In the genomic region with DNA sequence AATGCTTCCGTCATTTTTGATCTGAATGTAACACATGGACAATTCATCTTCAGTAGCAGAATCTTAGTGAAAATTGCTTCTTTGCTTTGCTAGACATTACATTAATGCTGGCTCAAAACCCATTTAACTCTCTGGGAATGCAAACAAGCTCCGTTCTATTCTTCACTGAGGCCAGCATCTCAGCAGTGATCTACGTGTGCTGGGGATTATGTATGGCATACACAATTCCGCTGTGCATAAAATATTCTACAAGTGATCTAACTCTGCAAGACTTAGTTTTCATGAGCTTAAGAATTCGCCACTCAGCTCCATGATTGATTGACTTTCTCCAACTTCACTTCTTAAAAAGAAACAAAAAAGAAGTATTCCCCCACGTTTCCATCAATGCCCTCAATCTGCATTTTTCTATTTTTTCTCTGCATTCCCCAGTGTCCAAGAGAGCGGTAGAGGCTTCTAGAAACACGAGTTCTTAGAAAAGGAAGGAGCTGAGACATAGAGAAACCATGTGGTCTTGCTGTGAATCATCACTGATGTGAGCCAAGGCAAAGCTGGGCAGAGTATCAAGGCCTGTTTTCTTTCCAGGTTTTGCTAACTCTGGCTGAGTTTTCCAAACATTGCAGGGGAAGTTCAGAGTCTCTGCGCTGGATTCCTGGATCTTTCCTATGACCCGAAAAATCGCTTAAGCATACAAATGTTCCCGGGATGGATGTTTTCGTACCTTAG, we compare ENCODE assay signal across 9 mouse cellular contexts. TPM values are rescaled to one million over a fixed set of nuclear protein-coding genes. Genes with fewer than 3 reads are reported as not detected.
A peak's percentile ranks its signal among the peaks of the same experiment; 100 is the strongest.
DNase-seq lines count a peak whose midpoint lies in the region; ATAC-seq and TF ChIP-seq lines count a peak whose summit lies in the region.
"Had no signal": no experiment of that assay in that cellular context is flagged by ENCODE, and none has a peak within 500 bp of the region (broad histone marks: within the 10 kb centered on the region; RNA-seq: fewer than 3 reads in every experiment).

No protein-coding gene starts in this region.

- ATAC-seq in forebrain, postnatal 0 days, result peak; percentile 76
- ATAC-seq in inflammation-experienced regulatory T-cells, adult 6 months, result no peak
- no peak for ATAC-seq in liver, embryonic 11.5 days (replicated peaks; ENCODE audit: low FRiP score)

- 0 out of 2 replicates have a peak overlapping the region, but pooled peaks have one; percentile 3 for H3K4me2 ChIP-seq in forebrain, postnatal 0 days (ENCODE audit: low read depth)
- no peak overlapping the region for H3K4me2 ChIP-seq in liver, embryonic 11.5 days
- H3K4me2 ChIP-seq: neural tube, embryonic 13.5 days had no signal

- no peaks in the 10 kb centered on the region for H3K36me3 ChIP-seq in forebrain, postnatal 0 days (ENCODE audit: insufficient read depth)
- no peaks in the 10 kb centered on the region for H3K36me3 ChIP-seq in liver, embryonic 11.5 days (ENCODE audit: control insufficient read depth, insufficient read depth, low read length)
- H3K36me3 ChIP-seq: neural tube, embryonic 13.5 days had no signal

- peak; percentile 90 for DNase-seq in Muller cell, postnatal 12 days (ENCODE audit: inconsistent ontology term)
- DNase-seq in adrenal gland, postnatal 14 days, result peak; percentile 73
- peak; percentile 87 for DNase-seq in forebrain, postnatal 0 days
- DNase-seq in heart, postnatal 36 days, result peak; percentile 76 to 79
- peak; percentile 40 to 57 for DNase-seq in layer of hippocampus, postnatal 36 days
- peak; percentile 68 for DNase-seq in ovary, adult 18-20 months (ENCODE audit: low spot score)
- DNase-seq in liver, embryonic 11.5 days (ENCODE audit: low spot score), result no peak

- intact Hi-C loops in heart, postnatal 36 days (cut with DNase I), result no loop called here

- no peaks in the 10 kb centered on the region for H3K9me3 ChIP-seq in forebrain, postnatal 0 days (ENCODE audit: low read length)
- H3K9me3 ChIP-seq in liver, embryonic 11.5 days (ENCODE audit: control insufficient read depth, low read length), result no peaks in the 10 kb centered on the region
- H3K9me3 ChIP-seq: neural tube, embryonic 13.5 days had no signal

- H3K4me1 ChIP-seq in forebrain, postnatal 0 days (ENCODE audit: insufficient read depth), result no peaks in the 10 kb centered on the region
- H3K4me1 ChIP-seq in liver, embryonic 11.5 days (replicated peaks; ENCODE audit: control insufficient read depth, insufficient read depth, low read length), result no peaks in the 10 kb centered on the region

- TF ChIP-seq CTCF in forebrain, postnatal 0 days (IDR thresholded peaks at IDR 0.05; ENCODE audit: low read depth), result no peak

- no peak overlapping the region for H3K27ac ChIP-seq in forebrain, postnatal 0 days (ENCODE audit: low read depth, low read length)
- H3K27ac ChIP-seq in liver, embryonic 11.5 days (ENCODE audit: low read depth, low read length), result no peak overlapping the region
- H3K27ac ChIP-seq: neural tube, embryonic 13.5 days had no signal

- WGBS in forebrain, postnatal 0 days, result 27% methylated on average over 13 of the region's 13 CpGs
- 76% methylated on average over 13 of the region's 13 CpGs for WGBS in liver, embryonic 11.5 days

- H3K4me3 ChIP-seq in forebrain, postnatal 0 days (ENCODE audit: low read depth, low read length), result no peak overlapping the region
- H3K4me3 ChIP-seq in liver, embryonic 11.5 days (ENCODE audit: low read depth, low read length), result no peak overlapping the region
- H3K4me3 ChIP-seq: neural tube, embryonic 13.5 days had no signal

- no peaks in the 10 kb centered on the region for H3K27me3 ChIP-seq in forebrain, postnatal 0 days (ENCODE audit: insufficient read depth, low read length)
- no peaks in the 10 kb centered on the region for H3K27me3 ChIP-seq in liver, embryonic 11.5 days (replicated peaks; ENCODE audit: control insufficient read depth, insufficient read depth, low read length)
- H3K27me3 ChIP-seq: neural tube, embryonic 13.5 days had no signal

- no peak overlapping the region for H3K9ac ChIP-seq in forebrain, postnatal 0 days
- H3K9ac ChIP-seq in liver, embryonic 11.5 days (ENCODE audit: low read depth, low read length), result no peak overlapping the region
- H3K9ac ChIP-seq: neural tube, embryonic 13.5 days had no signal

RNA-seq across cellular contexts. Expression of a gene that starts 16.6 kb away (rescaled TPM):
- total RNA-seq in adrenal gland, postnatal 14 days (2021), result 6.1 and 6.5 TPM in 2 replicates
- 0.77 and 1.2 TPM in 2 replicates for total RNA-seq in forebrain, postnatal 0 days (2014; rRNA removed)
- polyA plus RNA-seq in forebrain, postnatal 0 days (2015; fragmentation: Nextera tagmentation; extraction: Ambion mirVana), result 2.1 and 3.0 TPM in 2 replicates
- 10 to 100 TPM; 19.0 to 21.3 TPM for total RNA-seq in heart, postnatal 36 days (2021)
- total RNA-seq in layer of hippocampus, postnatal 36 days (2021), result 1 to 10 TPM; 2.6 to 3.3 TPM
- polyA plus RNA-seq in inflammation-experienced regulatory T-cells, adult 6 months (2017; shearing (Covaris generic)), result 1 to 10 TPM; 2.9 to 3.5 (median 3.2) TPM
- polyA plus RNA-seq in liver, embryonic 11.5 days (2014; fragmentation: Nextera tagmentation; extraction: Ambion mirVana), result 0.58 and 1.1 TPM in 2 replicates
